Mouse (Mus musculus): ENCODE data around the gene Kank2. TPM values are rescaled to one million over a fixed set of nuclear protein-coding genes. Genes with fewer than 3 reads are reported as not detected.

Kank2 gene
- total RNA-seq, 2 experiments from 2014 or later, result 8.5 to 8.8 TPM

DNA sequence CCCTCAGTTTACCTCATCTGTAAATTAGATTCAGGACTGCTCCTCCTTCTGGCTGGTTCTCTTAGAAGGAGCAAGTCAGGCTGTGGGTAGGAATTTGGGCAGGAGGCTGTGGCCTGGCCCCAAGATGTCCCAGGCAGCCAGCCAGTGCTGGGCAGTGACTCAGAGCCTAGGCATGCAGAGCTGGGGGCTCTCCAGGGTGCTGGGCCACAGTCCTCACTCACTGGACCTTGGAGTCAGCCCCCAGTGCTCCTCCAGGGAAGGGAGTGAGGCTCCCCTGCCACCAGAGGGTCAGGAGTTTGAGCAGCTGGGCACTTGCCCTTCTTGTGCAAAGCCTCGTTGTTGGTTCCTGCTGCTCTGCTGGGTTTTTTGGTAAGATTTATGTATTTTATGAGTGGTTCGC lies 44.5 kb downstream of the Kank2 start:
- no peak for DNase-seq (ENCODE audit: extremely low spot score in 1 of 2, low spot score in 2 of 2)
- H3K27ac ChIP-seq, result no peak overlapping the region
- intact Hi-C loops (cut with DNase I), result no loop called here

DNA sequence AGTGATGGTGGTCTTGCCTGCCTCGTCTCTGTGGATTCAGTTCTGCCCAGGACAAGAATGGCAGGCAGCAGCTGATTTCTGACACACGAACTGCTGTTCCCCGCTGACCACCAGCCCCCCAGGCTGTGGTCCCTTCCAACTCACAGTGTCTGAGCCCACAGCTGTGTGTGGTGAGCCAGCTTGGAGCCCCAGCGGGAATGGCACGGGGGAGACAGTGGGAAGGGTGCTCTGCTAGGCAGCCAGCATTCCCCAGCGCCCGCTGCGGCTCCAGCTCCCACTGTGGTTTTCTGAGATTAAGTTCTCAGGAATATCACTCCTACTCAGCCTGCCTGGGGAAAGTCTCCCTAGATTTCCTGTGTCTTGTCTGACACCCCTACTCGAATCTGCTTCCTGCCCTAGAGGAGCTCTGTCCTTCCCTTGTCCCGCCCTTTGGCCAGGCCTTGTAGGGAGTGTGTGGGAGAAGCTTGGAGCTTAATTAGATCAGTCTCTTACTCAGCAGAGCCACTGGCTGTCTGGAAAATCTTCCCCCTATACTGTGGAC lies 46.2 kb downstream of the Kank2 start:
- TF ChIP-seq CTCF (IDR thresholded peaks at IDR 0.05), result no peak
- intact Hi-C loops (cut with DNase I), result no loop called here
- Histone ChIP-seq H3K4me3 (no peak overlapping the region), H3K27ac (peak overlapping the region; percentile 22)
- peak in 1 of 2 experiments; percentile 44 for DNase-seq (ENCODE audit: extremely low spot score in 1 of 2, low spot score in 2 of 2)

More for the DNA sequence above, 44.5 kb downstream of the Kank2 start:
- no peak for TF ChIP-seq CTCF (IDR thresholded peaks at IDR 0.05)
- no peak overlapping the region for H3K4me3 ChIP-seq

DNA sequence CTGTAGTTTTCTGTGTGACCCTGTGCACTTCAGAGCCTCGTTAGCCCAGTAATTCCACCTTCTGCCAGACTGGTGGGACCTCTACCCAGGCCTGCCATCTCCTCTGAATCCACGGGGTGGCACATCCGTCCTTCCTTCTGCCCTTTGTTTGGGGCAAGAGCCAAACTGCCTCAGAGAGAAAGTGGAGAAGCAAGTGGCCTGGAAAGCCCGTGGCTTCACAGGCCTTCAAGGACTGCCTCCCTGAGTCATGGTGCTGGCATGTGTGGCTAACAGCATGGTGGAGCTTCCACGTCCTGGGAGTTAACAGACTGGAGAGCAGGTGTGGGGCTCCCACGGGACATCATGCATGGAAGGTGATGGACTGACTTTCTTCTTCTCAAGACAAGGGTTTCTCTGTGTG lies 47.2 kb downstream of the Kank2 start:
- no peak overlapping the region for H3K27ac ChIP-seq
- no peak overlapping the region for H3K4me3 ChIP-seq
- no peak for DNase-seq (ENCODE audit: extremely low spot score in 1 of 2, low spot score in 2 of 2)
- peak; percentile 10 for TF ChIP-seq CTCF (IDR thresholded peaks at IDR 0.05)
- intact Hi-C loops (cut with DNase I), result no loop called here

DNA sequence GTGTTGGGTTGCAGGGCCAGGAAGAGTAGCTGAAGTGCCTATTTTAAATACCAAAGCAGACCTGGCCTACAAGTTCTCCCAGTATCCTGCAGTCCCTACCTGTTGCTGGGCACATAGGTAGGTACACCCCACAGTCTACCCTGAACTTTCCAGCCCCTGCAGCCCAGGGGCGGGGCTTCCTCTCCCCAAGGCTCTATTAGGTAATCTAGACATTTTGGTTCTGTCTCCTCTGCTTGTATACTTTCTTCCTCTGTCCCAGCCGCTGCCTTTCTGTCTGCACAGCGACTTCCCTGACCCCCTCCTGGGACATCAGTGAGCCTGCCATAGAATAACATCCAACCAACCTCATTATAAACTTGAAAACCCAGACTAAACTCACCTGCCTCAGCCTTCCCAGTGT lies 48.2 kb downstream of the Kank2 start:
- intact Hi-C loops (cut with DNase I), result no loop called here
- no peak for TF ChIP-seq CTCF (IDR thresholded peaks at IDR 0.05)
- DNase-seq (ENCODE audit: extremely low spot score in 1 of 2, low spot score in 2 of 2), result no peak
- Histone ChIP-seq H3K4me3 (no peak overlapping the region), H3K27ac (peak overlapping the region; percentile 37; the same call in 1 of the 2 replicates)

DNA sequence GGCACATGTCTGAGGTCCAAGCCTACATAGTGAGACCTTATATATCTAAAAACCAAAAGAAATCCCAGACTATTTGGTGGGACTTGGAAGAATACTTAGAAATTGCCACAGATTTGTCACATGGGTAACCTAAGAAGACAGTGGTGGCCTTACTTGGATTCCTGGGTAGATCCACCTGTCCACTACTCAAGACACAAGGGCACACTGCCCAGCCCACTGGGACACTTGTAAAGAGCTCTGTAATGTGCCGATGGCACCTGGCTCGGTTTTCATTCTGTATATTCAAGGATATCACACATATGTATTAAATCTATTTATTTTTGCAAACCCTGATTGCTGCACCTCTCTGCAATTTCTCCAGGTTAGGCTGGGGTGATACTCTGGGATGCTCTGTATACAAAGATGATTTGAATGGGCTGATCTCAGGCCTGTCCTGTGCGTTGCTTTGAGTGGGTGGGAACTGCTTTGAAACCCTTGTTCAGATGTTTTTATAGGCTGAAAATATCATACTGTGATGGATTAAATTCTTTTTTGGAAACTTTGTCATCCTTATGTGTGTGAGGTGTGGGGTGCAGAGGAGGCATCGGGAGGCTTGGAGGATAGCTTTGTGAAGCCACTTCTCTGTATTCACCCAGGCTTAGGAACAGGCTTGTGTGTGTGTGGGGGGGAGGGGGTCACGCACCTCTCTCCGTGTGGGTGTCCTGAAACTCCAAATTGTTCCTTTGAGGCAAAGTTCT lies 49.0 kb downstream of the Kank2 start:
- Histone ChIP-seq H3K4me3 (no peak overlapping the region), H3K27ac (no peak overlapping the region; the same call in 1 of the 2 replicates)
- TF ChIP-seq CTCF (IDR thresholded peaks at IDR 0.05), result no peak
- intact Hi-C loops (cut with DNase I), result no loop called here
- DNase-seq (ENCODE audit: extremely low spot score in 1 of 2, low spot score in 2 of 2), result no peak

DNA sequence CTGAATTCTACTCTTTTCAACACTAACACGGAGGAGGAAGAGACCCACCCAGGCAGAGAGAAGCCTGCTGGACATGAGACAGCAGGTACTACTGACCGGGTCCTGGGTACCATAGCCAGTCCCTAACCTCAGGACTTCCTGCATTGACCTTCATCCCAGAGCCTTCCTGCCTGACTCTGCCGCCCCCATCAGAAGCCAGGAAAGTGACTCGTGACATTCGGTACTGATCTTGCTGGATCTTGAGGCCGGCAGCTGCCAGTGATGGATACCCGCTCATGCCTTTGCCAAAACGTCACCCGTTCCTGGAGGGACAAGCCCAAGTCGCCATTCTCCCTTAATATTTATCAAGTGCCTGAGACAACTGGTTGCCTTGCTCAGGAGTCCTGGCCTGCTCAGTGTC lies 50.1 kb downstream of the Kank2 start:
- no peak for TF ChIP-seq CTCF (IDR thresholded peaks at IDR 0.05)
- DNase-seq (ENCODE audit: extremely low spot score in 1 of 2, low spot score in 2 of 2), result no peak
- Histone ChIP-seq H3K4me3 (no peak overlapping the region), H3K27ac (peak overlapping the region; percentile 24; the same call in 1 of the 2 replicates)
- intact Hi-C loops (cut with DNase I), result no loop called here

DNA sequence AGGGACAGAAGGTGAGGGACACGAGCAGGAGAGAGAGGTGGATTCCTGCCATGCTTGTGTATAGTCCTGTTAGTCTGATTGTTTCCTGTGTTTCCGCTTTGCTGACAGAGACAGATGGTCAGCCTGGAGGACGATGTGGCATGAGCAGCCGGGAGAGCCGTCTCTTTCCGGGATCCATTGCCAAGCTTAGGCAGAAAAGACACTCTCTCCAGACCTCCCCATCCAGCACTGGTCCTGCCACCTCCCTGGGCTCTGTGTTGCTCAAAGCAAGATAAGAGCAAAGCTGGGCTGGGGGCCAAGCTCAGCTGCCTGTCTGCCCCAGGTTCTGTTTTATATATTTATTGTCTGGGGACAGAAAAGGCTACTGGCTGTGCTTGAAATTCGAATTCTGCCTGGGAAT lies 50.5 kb downstream of the Kank2 start:
- intact Hi-C loops (cut with DNase I), result no loop called here
- H3K4me3 ChIP-seq, result no peak overlapping the region
- 0 out of 2 replicates have a peak overlapping the region, but pooled peaks have one; percentile 24 for H3K27ac ChIP-seq
- TF ChIP-seq CTCF (IDR thresholded peaks at IDR 0.05), result no peak
- no peak for DNase-seq (ENCODE audit: extremely low spot score in 1 of 2, low spot score in 2 of 2)

DNA sequence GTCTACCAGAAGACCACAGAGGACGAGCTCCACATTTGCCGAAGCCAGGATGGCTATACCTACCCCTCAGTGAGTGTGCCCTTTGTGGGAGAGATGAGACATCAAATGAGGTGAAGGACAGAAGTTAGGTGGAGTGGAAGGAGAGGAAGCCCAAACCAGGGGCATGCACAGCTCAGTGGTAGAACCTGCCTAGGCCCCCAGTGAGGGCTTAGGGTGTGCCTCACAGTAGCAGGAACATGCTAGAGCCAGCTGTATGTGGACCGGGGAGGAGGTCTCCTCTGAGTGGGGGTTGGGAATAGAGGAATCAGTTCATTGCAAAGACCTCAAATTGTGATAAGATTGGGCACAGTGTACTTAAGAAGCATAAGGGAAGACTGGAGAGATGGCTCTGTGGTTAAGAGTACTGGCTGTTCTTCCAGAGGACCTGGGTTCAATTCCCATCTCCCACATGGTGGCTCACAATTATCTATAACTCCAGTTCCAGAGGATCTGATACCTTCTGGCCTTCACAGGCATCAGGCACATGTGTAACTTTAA lies 51.2 kb downstream of the Kank2 start:
- intact Hi-C loops (cut with DNase I), result no loop called here

DNA sequence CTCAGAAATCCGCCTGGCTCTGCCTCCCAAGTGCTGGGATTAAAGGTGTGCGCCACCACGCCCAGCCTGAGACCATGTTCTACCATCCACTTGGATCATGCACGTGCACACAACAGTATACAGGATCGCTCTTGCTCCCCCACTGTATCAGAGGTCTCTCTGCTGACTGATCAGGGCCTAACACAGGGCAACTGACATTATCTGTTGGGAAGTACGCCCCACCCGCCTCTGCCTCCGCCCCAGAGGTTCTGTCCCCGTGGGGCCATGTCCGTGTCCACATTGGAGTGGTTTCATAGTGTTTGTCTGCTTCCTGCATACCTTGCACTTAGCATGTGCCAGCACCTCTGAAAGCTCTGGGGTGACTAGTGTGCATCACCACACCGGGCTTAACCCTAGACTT lies 57.0 kb downstream of the Kank2 start:
- Histone ChIP-seq H3K27ac (no peak overlapping the region), H3K4me3 (no peak overlapping the region)
- no peak for DNase-seq (ENCODE audit: extremely low spot score in 1 of 2, low spot score in 2 of 2)
- no peak for TF ChIP-seq CTCF (IDR thresholded peaks at IDR 0.05)
- intact Hi-C loops (cut with DNase I), result no loop called here

More for the DNA sequence above, 51.2 kb downstream of the Kank2 start:
- Histone ChIP-seq H3K4me3 (no peak overlapping the region), H3K27ac (no peak overlapping the region)
- no peak for TF ChIP-seq CTCF (IDR thresholded peaks at IDR 0.05)
- DNase-seq (ENCODE audit: extremely low spot score in 1 of 2, low spot score in 2 of 2), result no peak

DNA sequence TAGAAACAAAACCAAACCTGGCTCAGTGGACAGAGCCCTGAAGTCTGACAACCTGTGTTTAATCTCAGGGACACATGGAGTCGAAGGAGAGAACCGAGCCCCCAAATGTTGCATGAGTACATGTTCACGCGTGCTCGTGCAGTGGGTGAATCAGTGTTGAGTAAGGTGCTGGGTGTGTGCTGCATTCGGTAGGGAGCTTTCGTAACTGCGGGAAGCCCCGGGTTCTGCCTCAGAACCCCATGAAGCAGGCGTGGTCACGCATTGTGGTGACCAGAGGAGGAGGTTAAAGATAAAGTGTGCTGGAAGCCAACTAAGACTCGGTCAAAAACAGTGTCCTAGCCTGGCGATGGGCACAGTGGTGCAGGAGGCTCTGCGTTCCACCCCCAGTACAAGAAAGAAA lies 58.1 kb downstream of the Kank2 start:
- Histone ChIP-seq H3K27ac (no peak overlapping the region), H3K4me3 (no peak overlapping the region)
- intact Hi-C loops (cut with DNase I), result no loop called here
- TF ChIP-seq CTCF (IDR thresholded peaks at IDR 0.05), result no peak
- no peak for DNase-seq (ENCODE audit: extremely low spot score in 1 of 2, low spot score in 2 of 2)

DNA sequence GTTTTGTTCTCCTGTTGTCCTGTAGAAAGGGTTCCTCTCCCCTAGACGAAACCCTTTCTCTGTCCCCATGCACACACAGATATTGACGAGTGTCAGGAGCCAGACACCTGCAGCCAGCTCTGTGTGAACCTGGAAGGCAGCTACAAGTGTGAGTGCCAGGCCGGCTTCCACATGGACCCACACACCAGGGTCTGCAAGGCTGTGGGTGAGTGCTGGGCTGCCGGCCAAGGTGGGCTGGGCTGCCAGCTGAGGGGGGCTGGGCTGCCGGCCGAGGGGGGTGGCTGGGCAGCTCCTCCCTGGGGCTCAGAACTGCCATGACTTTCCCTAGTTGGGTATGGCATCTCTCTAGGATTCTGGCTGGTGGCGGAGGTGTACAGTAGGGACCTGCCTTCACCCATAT lies 59.8 kb downstream of the Kank2 start:
- DNase-seq (ENCODE audit: extremely low spot score in 1 of 2, low spot score in 2 of 2), result no peak
- TF ChIP-seq CTCF (IDR thresholded peaks at IDR 0.05), result no peak
- Histone ChIP-seq H3K4me3 (no peak overlapping the region), H3K27ac (no peak overlapping the region)
- intact Hi-C loops (cut with DNase I), result no loop called here

DNA sequence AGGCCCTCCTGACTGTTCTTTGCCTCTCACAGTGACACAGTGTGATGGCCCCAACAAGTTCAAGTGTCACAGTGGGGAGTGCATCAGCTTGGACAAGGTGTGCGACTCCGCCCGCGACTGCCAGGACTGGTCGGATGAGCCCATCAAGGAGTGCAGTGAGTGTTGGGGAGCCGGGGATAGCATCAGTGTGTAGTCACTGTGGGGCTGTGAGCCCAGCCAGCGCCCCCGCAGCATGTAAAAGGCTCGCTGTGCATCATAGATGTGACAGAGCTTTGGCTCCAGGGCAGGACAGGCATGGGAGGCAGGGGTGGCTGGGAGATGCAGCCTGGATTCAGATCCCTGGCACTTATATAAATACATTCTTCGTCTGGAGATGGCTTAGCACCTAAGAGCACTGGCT lies 61.4 kb downstream of the Kank2 start:
- intact Hi-C loops (cut with DNase I), result no loop called here
- no peak for DNase-seq (ENCODE audit: extremely low spot score in 1 of 2, low spot score in 2 of 2)
- H3K27ac ChIP-seq, result peak overlapping the region; percentile 7
- H3K4me3 ChIP-seq, result no peak overlapping the region
- TF ChIP-seq CTCF (IDR thresholded peaks at IDR 0.05), result no peak

All from left cerebral cortex, adult 2 months (tissue).